Mouse (Mus musculus): ENCODE results near the gene Golga2. TPM values are rescaled to one million over a fixed set of nuclear protein-coding genes. Genes with fewer than 3 reads are reported as not detected.
"Not testable (repeated sequence)": the region's sequence is repeated elsewhere in the genome, so short reads cannot be mapped to it uniquely, and the experiment has no call there.

The Golga2 gene
- total RNA-seq, 2 experiments from 2014 or later, result 81.4 to 89.9 TPM

- DNase-seq (ENCODE audit: extremely low spot score in 1 of 2, low spot score in 1 of 2), result peak; percentile 93 to 98
Observed at GRCm38 (mm10) chr2:32287923-32288367, 761 bp downstream of the Golga2 start, which contains the start of gene Swi5. TSS of gene Swi5 (minus strand) at chr2:32288075.

GRCm38 (mm10) chr2:32288371-32288931 is 1.3 kb downstream of the Golga2 start:
- DNase-seq (ENCODE audit: extremely low spot score in 1 of 2, low spot score in 1 of 2), result no peak

GRCm38 (mm10) chr2:32289578-32289977 is 2.4 kb downstream of the Golga2 start:
- no peak for DNase-seq (ENCODE audit: extremely low spot score in 1 of 2, low spot score in 1 of 2)

GRCm38 (mm10) chr2:32294348-32294747 is 7.2 kb downstream of the Golga2 start:
- no peak for DNase-seq (ENCODE audit: extremely low spot score in 1 of 2, low spot score in 1 of 2)

- DNase-seq (ENCODE audit: extremely low spot score in 1 of 2, low spot score in 1 of 2), result no peak
Observed at GRCm38 (mm10) chr2:32295285-32295684, 8.1 kb downstream of the Golga2 start.

GRCm38 (mm10) chr2:32295842-32296241 is 8.7 kb downstream of the Golga2 start:
- not testable (repeated sequence) for DNase-seq (ENCODE audit: extremely low spot score in 1 of 2, low spot score in 1 of 2)

GRCm38 (mm10) chr2:32299469-32299868 is 12.3 kb downstream of the Golga2 start:
- DNase-seq (ENCODE audit: extremely low spot score in 1 of 2, low spot score in 1 of 2), result no peak

GRCm38 (mm10) chr2:32302952-32303351 is 15.8 kb downstream of the Golga2 start:
- peak in 1 of 2 experiments; percentile 14 for DNase-seq (ENCODE audit: extremely low spot score in 1 of 2, low spot score in 1 of 2)

- peak in 1 of 2 experiments; percentile 64 for DNase-seq (ENCODE audit: extremely low spot score in 1 of 2, low spot score in 1 of 2)
Observed at GRCm38 (mm10) chr2:32304145-32304832, 17.1 kb downstream of the Golga2 start.

GRCm38 (mm10) chr2:32305668-32306067 is 18.5 kb downstream of the Golga2 start:
- no peak for DNase-seq (ENCODE audit: extremely low spot score in 1 of 2, low spot score in 1 of 2)

GRCm38 (mm10) chr2:32306176-32306575 is 19.0 kb downstream of the Golga2 start:
- DNase-seq (ENCODE audit: extremely low spot score in 1 of 2, low spot score in 1 of 2), result no peak

GRCm38 (mm10) chr2:32307247-32307798 is 20.1 kb downstream of the Golga2 start:
- DNase-seq (ENCODE audit: extremely low spot score in 1 of 2, low spot score in 1 of 2), result peak in 1 of 2 experiments; percentile 13

GRCm38 (mm10) chr2:32307941-32308760 is 21.0 kb downstream of the Golga2 start:
- peak in 1 of 2 experiments; percentile 71 for DNase-seq (ENCODE audit: extremely low spot score in 1 of 2, low spot score in 1 of 2)

- peak in 1 of 2 experiments; percentile 18 for DNase-seq (ENCODE audit: extremely low spot score in 1 of 2, low spot score in 1 of 2)
Observed at GRCm38 (mm10) chr2:32308870-32309568, 21.8 kb downstream of the Golga2 start.

GRCm38 (mm10) chr2:32310096-32310845 is 23.1 kb downstream of the Golga2 start:
- no peak for DNase-seq (ENCODE audit: extremely low spot score in 1 of 2, low spot score in 1 of 2)

GRCm38 (mm10) chr2:32311443-32312317 is 24.5 kb downstream of the Golga2 start:
- no peak for DNase-seq (ENCODE audit: extremely low spot score in 1 of 2, low spot score in 1 of 2)

- peak in 1 of 2 experiments; percentile 61 for DNase-seq (ENCODE audit: extremely low spot score in 1 of 2, low spot score in 1 of 2)
Observed at GRCm38 (mm10) chr2:32312318-32312964, 25.3 kb downstream of the Golga2 start.

GRCm38 (mm10) chr2:32314831-32315230 is 27.6 kb downstream of the Golga2 start:
- DNase-seq (ENCODE audit: extremely low spot score in 1 of 2, low spot score in 1 of 2), result no peak
